Mouse (Mus musculus): ENCODE measurements around the gene Gm11037.

Gene Gm11037

GRCm38 (mm10) chr2:131128636-131129157, 4.6 kb upstream of the Gm11037 start:
- DNase-seq (ENCODE audit: low read depth, low spot score) = no peak

DNA sequence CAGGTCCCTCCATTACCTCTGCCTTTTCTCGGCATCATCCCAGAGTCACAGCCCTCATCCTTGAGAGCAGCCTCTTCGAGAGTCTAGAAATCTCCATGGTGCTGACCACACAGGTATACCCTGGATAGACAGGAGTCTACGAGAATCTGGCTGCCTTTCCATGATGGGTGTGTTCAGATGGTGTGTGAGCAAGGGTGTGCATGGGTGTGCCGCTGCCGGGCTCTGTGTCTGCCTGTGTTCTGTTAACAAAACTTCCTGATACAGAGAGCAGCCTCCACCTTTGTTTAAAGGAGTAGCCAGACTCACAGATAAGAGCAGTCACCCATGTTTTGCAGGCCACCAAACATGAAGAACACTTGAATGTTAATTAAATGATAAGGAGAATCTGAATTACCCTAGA, 3.5 kb upstream of the Gm11037 start:
- DNase-seq (ENCODE audit: low read depth, low spot score) = no peak

DNA sequence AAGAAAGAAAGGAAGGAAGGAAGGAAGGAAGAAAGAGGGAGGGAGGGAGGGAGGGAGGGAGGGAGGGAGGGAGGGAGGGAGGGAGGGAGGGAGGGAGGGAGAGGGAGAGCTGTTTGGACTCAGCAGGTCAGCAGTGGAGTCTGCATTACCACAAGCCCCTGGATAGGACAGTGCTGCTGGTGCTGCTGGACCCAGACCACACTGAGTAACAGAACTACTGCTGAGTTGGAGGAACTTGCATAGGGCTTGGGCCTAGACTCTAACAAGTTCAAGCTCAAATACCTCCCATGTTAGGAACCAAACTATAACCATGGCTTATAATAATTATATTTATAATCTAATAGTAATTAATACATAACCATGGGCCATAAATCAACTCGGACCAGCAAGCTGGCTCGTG, 2.4 kb upstream of the Gm11037 start:
- DNase-seq (ENCODE audit: low read depth, low spot score) = no peak

- no peak for DNase-seq (ENCODE audit: low read depth, low spot score)
Observed at GRCm38 (mm10) chr2:131132111-131132888, 997 bp upstream of the Gm11037 start.

DNA sequence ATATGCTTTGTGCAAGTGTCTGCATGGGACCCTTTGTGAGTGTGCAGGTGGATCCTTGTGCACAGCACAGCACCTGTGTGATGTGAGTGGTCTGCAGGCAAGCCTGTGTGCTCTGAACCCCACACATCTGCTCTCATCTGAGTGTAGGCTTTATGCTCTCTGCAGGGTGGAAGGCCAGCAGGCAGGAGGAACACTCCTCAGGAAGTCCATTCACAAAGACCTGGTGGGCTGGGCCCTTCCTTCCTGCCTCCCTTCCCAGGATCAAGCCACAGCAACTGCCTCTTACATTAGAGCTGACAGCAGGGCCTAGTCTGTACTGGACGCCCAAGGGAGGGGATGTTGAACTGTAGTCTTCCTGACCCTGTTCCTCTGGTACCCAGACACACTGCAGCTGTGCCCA, 1.1 kb downstream of the Gm11037 start:
- DNase-seq (ENCODE audit: low read depth, low spot score) = no peak

DNA sequence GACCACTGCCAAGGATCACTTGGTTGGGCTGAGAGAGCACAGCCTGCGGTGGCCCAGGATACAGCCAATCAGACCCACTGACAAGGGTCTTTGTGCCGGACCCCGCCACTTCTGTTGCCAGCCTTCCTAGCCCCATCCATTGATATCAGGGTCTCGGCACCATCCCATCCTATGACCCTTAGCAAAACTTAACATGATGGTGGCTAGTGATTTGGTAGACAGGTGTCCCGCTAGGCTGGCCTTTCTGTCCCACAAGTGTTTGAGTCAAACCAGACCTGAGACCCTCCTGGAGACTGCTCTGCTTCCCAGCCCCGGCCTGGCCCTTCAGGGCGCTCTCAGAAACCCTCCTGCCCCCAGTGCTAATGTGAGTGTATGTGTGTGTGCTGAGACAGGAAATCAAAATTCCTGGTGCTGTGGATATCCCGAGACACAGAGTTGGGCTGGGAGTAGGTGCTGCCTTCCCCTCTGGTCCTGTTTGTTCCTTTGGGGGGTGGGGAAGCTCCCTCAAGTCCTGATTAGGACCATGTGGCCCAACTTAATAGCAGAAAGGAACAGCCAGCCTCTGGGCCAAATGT, 1.6 kb downstream of the Gm11037 start:
- no peak for DNase-seq (ENCODE audit: low read depth, low spot score)

GRCm38 (mm10) chr2:131135521-131136139, 2.3 kb downstream of the Gm11037 start:
- no peak for DNase-seq (ENCODE audit: low read depth, low spot score)

DNA sequence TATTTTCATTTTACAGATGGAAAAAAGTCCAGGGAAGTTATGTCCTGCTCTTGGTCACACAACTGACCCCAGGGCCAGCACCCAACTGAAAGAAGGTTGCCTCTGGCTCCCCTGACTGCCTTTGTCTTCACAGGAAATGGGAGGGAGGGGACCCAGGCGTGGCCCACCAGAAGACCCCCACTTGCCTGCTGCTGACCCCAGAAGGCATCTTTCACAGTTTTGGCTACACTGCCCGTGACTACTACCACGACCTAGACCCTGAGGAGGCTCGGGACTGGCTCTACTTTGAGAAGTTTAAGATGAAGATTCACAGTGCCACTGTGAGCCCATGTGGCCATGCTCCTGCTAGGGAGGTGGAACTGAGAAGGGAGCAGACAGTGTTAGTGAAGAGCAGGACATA, 5.0 kb downstream of the Gm11037 start:
- no peak for DNase-seq (ENCODE audit: low read depth, low spot score)

GRCm38 (mm10) chr2:131138760-131139159, 5.5 kb downstream of the Gm11037 start:
- DNase-seq (ENCODE audit: low read depth, low spot score) = no peak

- no peak for DNase-seq (ENCODE audit: low read depth, low spot score)
Observed at GRCm38 (mm10) chr2:131139287-131139686, 6.0 kb downstream of the Gm11037 start.

DNA sequence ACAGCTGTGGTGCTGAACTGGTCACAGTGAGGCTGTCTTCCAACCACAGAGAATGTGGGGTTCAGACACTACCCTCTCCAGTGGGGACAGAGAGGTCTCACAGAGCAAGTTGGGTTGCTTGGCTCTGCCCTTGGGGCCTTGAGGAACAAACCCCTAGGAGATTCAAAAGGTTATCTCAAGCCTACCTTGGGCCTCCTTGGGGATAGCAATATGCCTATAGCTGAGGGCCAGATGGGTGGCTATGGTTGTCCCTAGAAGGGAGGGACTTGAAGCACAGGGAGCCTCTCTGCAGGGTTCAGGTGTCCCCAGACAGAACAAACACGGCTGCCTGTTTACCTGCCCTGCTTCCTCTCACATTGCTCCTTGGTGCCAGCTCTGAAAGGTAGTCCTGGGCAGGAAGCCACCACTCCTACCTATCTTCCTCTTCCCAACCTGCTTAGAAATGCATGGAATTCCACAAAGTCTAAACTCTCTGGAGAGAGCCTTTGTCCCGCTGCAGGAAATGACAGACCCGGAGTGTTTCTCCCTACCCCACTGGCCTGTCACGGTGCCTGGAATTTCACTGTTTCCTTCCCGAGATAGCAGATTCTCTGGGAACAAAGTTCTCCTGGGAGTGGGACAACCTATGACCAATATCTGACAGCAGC, 6.7 kb downstream of the Gm11037 start:
- DNase-seq (ENCODE audit: low read depth, low spot score) = no peak

- DNase-seq (ENCODE audit: low read depth, low spot score) = no peak
Observed at GRCm38 (mm10) chr2:131140533-131140905, 7.2 kb downstream of the Gm11037 start.

GRCm38 (mm10) chr2:131141336-131141986, 8.2 kb downstream of the Gm11037 start:
- DNase-seq (ENCODE audit: low read depth, low spot score) = no peak

- no peak for DNase-seq (ENCODE audit: low read depth, low spot score)
Observed at GRCm38 (mm10) chr2:131142592-131142991, 9.3 kb downstream of the Gm11037 start.

GRCm38 (mm10) chr2:131143007-131143780, 9.9 kb downstream of the Gm11037 start:
- no peak for DNase-seq (ENCODE audit: low read depth, low spot score)

GRCm38 (mm10) chr2:131145121-131145520, 11.8 kb downstream of the Gm11037 start:
- no peak for DNase-seq (ENCODE audit: low read depth, low spot score)

GRCm38 (mm10) chr2:131145536-131145935, 12.2 kb downstream of the Gm11037 start:
- no peak for DNase-seq (ENCODE audit: low read depth, low spot score)

- no peak for DNase-seq (ENCODE audit: low read depth, low spot score)
Observed at GRCm38 (mm10) chr2:131146193-131147042, 13.1 kb downstream of the Gm11037 start.

DNA sequence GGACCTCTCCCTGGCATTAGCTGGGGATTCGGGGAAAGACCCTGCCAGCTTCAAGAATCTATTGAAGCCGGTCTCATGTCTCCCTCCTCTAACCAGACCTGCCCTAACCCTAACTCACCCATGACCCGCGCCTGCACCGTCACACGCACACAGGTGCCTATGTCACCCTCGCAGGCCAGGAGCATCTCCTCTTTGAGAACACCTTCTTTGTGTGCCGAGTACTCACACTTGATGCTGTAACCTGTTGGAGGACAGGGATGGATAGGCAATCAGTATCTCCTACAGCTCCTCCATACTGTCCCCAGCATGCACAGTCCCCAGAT, 13.7 kb downstream of the Gm11037 start:
- DNase-seq (ENCODE audit: low read depth, low spot score) = no peak
